Mouse (Mus musculus) CH12.LX (cell line): ENCODE measurements around the gene Camkk1.

ENCODE experiments used
- CHD2 ChIP-seq: IDR thresholded peaks from 2 replicates; pipeline ENCODE4 v1.6.1; 2011; ENCODE audit warnings: low read length, improper control_type of control experiment
- CTCF ChIP-seq, 2 experiments: IDR thresholded peaks in 1 of 2; conservative IDR thresholded peaks in 1 of 2; 2 replicates each; pipeline ENCODE4 v1.5.1; 2011 to 2012; ENCODE audit warnings: low read depth in 2 of 2, low read length in 2 of 2, improper control_type of control experiment in 1 of 2, inconsistent platforms in 1 of 2, mild to moderate bottlenecking in 1 of 2, moderate library complexity in 1 of 2
- EP300 ChIP-seq: IDR thresholded peaks from 2 replicates; pipeline ENCODE4 v1.6.1; 2011; ENCODE audit warnings: low read length, improper control_type of control experiment
- JUND ChIP-seq: conservative IDR thresholded peaks from 2 replicates; pipeline ENCODE4 v1.6.1; 2011; ENCODE audit warnings: low read depth, low read length, improper control_type of control experiment
- MAX ChIP-seq: IDR thresholded peaks from 2 replicates; pipeline ENCODE4 v1.6.1; 2011; ENCODE audit warnings: low read length, improper control_type of control experiment
- MAZ ChIP-seq: IDR thresholded peaks from 2 replicates; pipeline ENCODE4 v1.6.1; 2012; ENCODE audit warnings: low read depth, mild to moderate bottlenecking, inconsistent platforms, low read length, improper control_type of control experiment, moderate library complexity
- MXI1 ChIP-seq: IDR thresholded peaks from 2 replicates; pipeline ENCODE4 v1.6.1; 2011; ENCODE audit warnings: mild to moderate bottlenecking, low read depth, low read length, improper control_type of control experiment
- MYC ChIP-seq: IDR thresholded peaks from 2 replicates; pipeline ENCODE4 v1.6.1; 2011; ENCODE audit warnings: low read depth, mild to moderate bottlenecking, improper control_type of control experiment, low read length
- NELFE ChIP-seq: IDR thresholded peaks from 2 replicates; pipeline ENCODE4 v1.6.1; 2011; ENCODE audit warnings: low read depth, low read length, improper control_type of control experiment
- POLR2A ChIP-seq: IDR thresholded peaks from 2 replicates; pipeline ENCODE4 v1.6.1; 2011; ENCODE audit warnings: low read depth, mild to moderate bottlenecking, improper control_type of control experiment, low read length
- POLR2AphosphoS2 ChIP-seq: IDR thresholded peaks from 2 replicates; pipeline ENCODE4 v1.6.1; 2011; ENCODE audit warnings: low read depth, low read length, improper control_type of control experiment
- SIN3A ChIP-seq: IDR thresholded peaks from 2 replicates; pipeline ENCODE4 v1.6.1; 2012; ENCODE audit warnings: low read length, improper control_type of control experiment, inconsistent platforms

DNA sequence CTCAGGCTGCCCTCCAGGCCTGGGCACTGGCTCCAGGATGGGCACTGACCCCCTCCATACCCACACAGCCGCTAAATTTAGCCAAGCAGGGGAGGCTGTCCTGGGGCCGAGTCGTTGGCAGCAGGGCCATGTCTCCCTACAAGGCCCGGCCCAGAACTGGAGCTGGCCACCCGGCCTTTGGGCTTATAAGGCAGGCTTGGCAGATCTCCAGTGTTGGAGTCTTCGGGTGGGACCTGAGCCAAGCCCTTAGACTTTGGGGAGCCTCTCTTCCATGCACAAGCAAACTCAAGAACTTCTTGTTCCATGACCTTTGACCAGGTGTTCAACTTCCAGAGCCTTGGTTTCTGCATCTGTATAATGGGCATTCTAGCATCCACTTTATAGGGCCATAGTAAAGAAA, 22.5 kb upstream of the Camkk1 start:
- TF ChIP-seq POLR2AphosphoS2 (no peak; the same call in 1 of the 2 replicates), NELFE (no peak), MYC (no peak), MAX (no peak), CTCF (conservative IDR thresholded peaks at IDR 0.05 in 1 of 2, IDR thresholded peaks at IDR 0.05 in 1 of 2; ENCODE audit: low read depth in 2 of 2, low read length in 2 of 2) (no peak), MAZ (no peak), POLR2A (no peak), SIN3A (no peak), EP300 (no peak), MXI1 (no peak), CHD2 (no peak), JUND (no peak)
